Mouse (Mus musculus): ENCODE results near the gene Cdc16. TPM values are rescaled to one million over a fixed set of nuclear protein-coding genes. Genes with fewer than 3 reads are reported as not detected.
A peak's percentile ranks its signal among the peaks of the same experiment; 100 is the strongest.

Cdc16 gene
- polyA plus RNA-seq, 1 experiment: not detected

GRCm38 (mm10) chr8:13747626-13748025, 9.8 kb upstream of the Cdc16 start:
- no peak overlapping the region for H3K4me3 ChIP-seq (ENCODE audit: insufficient read depth, low read depth, low read length)
- peaks cover 11% of the 10 kb centered on the region for H3K4me1 ChIP-seq (ENCODE audit: control insufficient read depth, insufficient read depth, low read length)
- TF ChIP-seq POLR2A (IDR thresholded peaks at IDR 0.05; ENCODE audit: insufficient read depth, low read depth, low read length) (no peak), CTCF (IDR thresholded peaks at IDR 0.05; ENCODE audit: insufficient read depth, low read depth, low read length) (no peak)
- WGBS: 13% methylated on average over 3 of the region's 3 CpGs
- H3K27ac ChIP-seq (ENCODE audit: insufficient read depth, low read depth, low read length): no peak overlapping the region

- TF ChIP-seq CTCF (IDR thresholded peaks at IDR 0.05; ENCODE audit: insufficient read depth, low read depth, low read length): no peak
- no peak for TF ChIP-seq POLR2A (IDR thresholded peaks at IDR 0.05; ENCODE audit: insufficient read depth, low read depth, low read length)
- Histone ChIP-seq H3K4me1 (ENCODE audit: control insufficient read depth, insufficient read depth, low read length) (no peaks in the 10 kb centered on the region), H3K27ac (ENCODE audit: insufficient read depth, low read depth, low read length) (no peak overlapping the region), H3K4me3 (ENCODE audit: insufficient read depth, low read depth, low read length) (no peak overlapping the region)
- WGBS: 21% methylated on average over 2 of the region's 2 CpGs
Measured at GRCm38 (mm10) chr8:13753680-13754079, 3.8 kb upstream of the Cdc16 start.

GRCm38 (mm10) chr8:13756480-13756879, 996 bp upstream of the Cdc16 start:
- 42% methylated on average over 7 of the region's 7 CpGs for WGBS
- Histone ChIP-seq H3K4me3 (ENCODE audit: insufficient read depth, low read depth, low read length) (no peak overlapping the region), H3K4me1 (ENCODE audit: control insufficient read depth, insufficient read depth, low read length) (peaks cover 3% of the 10 kb centered on the region; the same call in 1 of the 2 replicates), H3K27ac (ENCODE audit: insufficient read depth, low read depth, low read length) (no peak overlapping the region)
- TF ChIP-seq POLR2A (IDR thresholded peaks at IDR 0.05; ENCODE audit: insufficient read depth, low read depth, low read length) (no peak), CTCF (IDR thresholded peaks at IDR 0.05; ENCODE audit: insufficient read depth, low read depth, low read length) (no peak)

GRCm38 (mm10) chr8:13757805-13758727, 590 bp downstream of the Cdc16 start:
- H3K4me1 ChIP-seq (ENCODE audit: control insufficient read depth, insufficient read depth, low read length): peaks cover 3% of the 10 kb centered on the region; the same call in 1 of the 2 replicates
- TF ChIP-seq POLR2A (IDR thresholded peaks at IDR 0.05; ENCODE audit: insufficient read depth, low read depth, low read length): no peak
- no peak for TF ChIP-seq CTCF (IDR thresholded peaks at IDR 0.05; ENCODE audit: insufficient read depth, low read depth, low read length)
- WGBS: under 1% methylated on average over 38 of the region's 38 CpGs
- H3K27ac ChIP-seq (ENCODE audit: insufficient read depth, low read depth, low read length): no peak overlapping the region
- H3K4me3 ChIP-seq (ENCODE audit: insufficient read depth, low read depth, low read length): peak overlapping the region; percentile 89

- TF ChIP-seq POLR2A (IDR thresholded peaks at IDR 0.05; ENCODE audit: insufficient read depth, low read depth, low read length) (no peak), CTCF (IDR thresholded peaks at IDR 0.05; ENCODE audit: insufficient read depth, low read depth, low read length) (no peak)
- no peaks in the 10 kb centered on the region for H3K4me1 ChIP-seq (ENCODE audit: control insufficient read depth, insufficient read depth, low read length)
- WGBS: 81% methylated on average over 11 of the region's 11 CpGs
- no peak overlapping the region for H3K27ac ChIP-seq (ENCODE audit: insufficient read depth, low read depth, low read length)
- no peak overlapping the region for H3K4me3 ChIP-seq (ENCODE audit: insufficient read depth, low read depth, low read length)
Measured at GRCm38 (mm10) chr8:13769206-13769605, 11.7 kb downstream of the Cdc16 start.

- Histone ChIP-seq H3K4me3 (ENCODE audit: insufficient read depth, low read depth, low read length) (no peak overlapping the region), H3K27ac (ENCODE audit: insufficient read depth, low read depth, low read length) (no peak overlapping the region), H3K4me1 (ENCODE audit: control insufficient read depth, insufficient read depth, low read length) (no peaks in the 10 kb centered on the region)
- no peak for TF ChIP-seq CTCF (IDR thresholded peaks at IDR 0.05; ENCODE audit: insufficient read depth, low read depth, low read length)
- no peak for TF ChIP-seq POLR2A (IDR thresholded peaks at IDR 0.05; ENCODE audit: insufficient read depth, low read depth, low read length)
- 79% methylated on average over 3 of the region's 3 CpGs for WGBS
Measured at GRCm38 (mm10) chr8:13780536-13780935, 23.1 kb downstream of the Cdc16 start.

GRCm38 (mm10) chr8:13785250-13785763, 27.8 kb downstream of the Cdc16 start, which contains the start of gene Upf3a:
TSS of gene Upf3a (plus strand) at chr8:13785615.
- peak within 1 kb of the TSS; percentile 98 for H3K27ac ChIP-seq (ENCODE audit: insufficient read depth, low read depth, low read length)
- TF ChIP-seq POLR2A (IDR thresholded peaks at IDR 0.05; ENCODE audit: insufficient read depth, low read depth, low read length) (no peak), CTCF (IDR thresholded peaks at IDR 0.05; ENCODE audit: insufficient read depth, low read depth, low read length) (peak; percentile 89)
- WGBS: under 1% methylated on average over 47 of the region's 47 CpGs
- H3K4me1 ChIP-seq (ENCODE audit: control insufficient read depth, insufficient read depth, low read length): peaks cover 7% of the 10 kb centered on the region
- H3K4me3 ChIP-seq (ENCODE audit: insufficient read depth, low read depth, low read length): peak within 1 kb of the TSS; percentile 82

GRCm38 (mm10) chr8:13785764-13786299, 28.4 kb downstream of the Cdc16 start:
- under 1% methylated on average over 47 of the region's 47 CpGs for WGBS
- Histone ChIP-seq H3K4me3 (ENCODE audit: insufficient read depth, low read depth, low read length) (peak overlapping the region; percentile 82), H3K4me1 (ENCODE audit: control insufficient read depth, insufficient read depth, low read length) (peaks cover 7% of the 10 kb centered on the region), H3K27ac (ENCODE audit: insufficient read depth, low read depth, low read length) (peak overlapping the region; percentile 98)
- TF ChIP-seq CTCF (IDR thresholded peaks at IDR 0.05; ENCODE audit: insufficient read depth, low read depth, low read length) (peak; percentile 85), POLR2A (IDR thresholded peaks at IDR 0.05; ENCODE audit: insufficient read depth, low read depth, low read length) (peak; percentile 98)

GRCm38 (mm10) chr8:13789606-13790005, 32.1 kb downstream of the Cdc16 start:
- H3K27ac ChIP-seq (ENCODE audit: insufficient read depth, low read depth, low read length): no peak overlapping the region
- 96% methylated on average over 8 of the region's 8 CpGs for WGBS
- no peak overlapping the region for H3K4me3 ChIP-seq (ENCODE audit: insufficient read depth, low read depth, low read length)
- no peak for TF ChIP-seq POLR2A (IDR thresholded peaks at IDR 0.05; ENCODE audit: insufficient read depth, low read depth, low read length)
- no peak for TF ChIP-seq CTCF (IDR thresholded peaks at IDR 0.05; ENCODE audit: insufficient read depth, low read depth, low read length)
- peaks cover 7% of the 10 kb centered on the region for H3K4me1 ChIP-seq (ENCODE audit: control insufficient read depth, insufficient read depth, low read length)

Data from olfactory bulb, adult 2 months (tissue).